Mouse (Mus musculus): ENCODE measurements around the gene Prph. TPM values are rescaled to one million over a fixed set of nuclear protein-coding genes. Genes with fewer than 3 reads are reported as not detected.

Prph gene
- polyA plus RNA-seq (2012; ENCODE audit: low replicate concordance) = 0.46 and 0.80 TPM in 2 replicates

GRCm38 (mm10) chr15:99055040-99055439 is at the start of gene Prph:
TSS of gene Prph (plus strand) at chr15:99055174.

GRCm38 (mm10) chr15:99029619-99030584 is 25.1 kb upstream of the Prph start, which contains the start of gene Tuba1c:
TSS of gene Tuba1c (plus strand) at chr15:99029891.

GRCm38 (mm10) chr15:99074019-99074599 is 19.1 kb downstream of the Prph start, which contains the start of gene Troap:
TSS of gene Troap (plus strand) at chr15:99074575.

DNA sequence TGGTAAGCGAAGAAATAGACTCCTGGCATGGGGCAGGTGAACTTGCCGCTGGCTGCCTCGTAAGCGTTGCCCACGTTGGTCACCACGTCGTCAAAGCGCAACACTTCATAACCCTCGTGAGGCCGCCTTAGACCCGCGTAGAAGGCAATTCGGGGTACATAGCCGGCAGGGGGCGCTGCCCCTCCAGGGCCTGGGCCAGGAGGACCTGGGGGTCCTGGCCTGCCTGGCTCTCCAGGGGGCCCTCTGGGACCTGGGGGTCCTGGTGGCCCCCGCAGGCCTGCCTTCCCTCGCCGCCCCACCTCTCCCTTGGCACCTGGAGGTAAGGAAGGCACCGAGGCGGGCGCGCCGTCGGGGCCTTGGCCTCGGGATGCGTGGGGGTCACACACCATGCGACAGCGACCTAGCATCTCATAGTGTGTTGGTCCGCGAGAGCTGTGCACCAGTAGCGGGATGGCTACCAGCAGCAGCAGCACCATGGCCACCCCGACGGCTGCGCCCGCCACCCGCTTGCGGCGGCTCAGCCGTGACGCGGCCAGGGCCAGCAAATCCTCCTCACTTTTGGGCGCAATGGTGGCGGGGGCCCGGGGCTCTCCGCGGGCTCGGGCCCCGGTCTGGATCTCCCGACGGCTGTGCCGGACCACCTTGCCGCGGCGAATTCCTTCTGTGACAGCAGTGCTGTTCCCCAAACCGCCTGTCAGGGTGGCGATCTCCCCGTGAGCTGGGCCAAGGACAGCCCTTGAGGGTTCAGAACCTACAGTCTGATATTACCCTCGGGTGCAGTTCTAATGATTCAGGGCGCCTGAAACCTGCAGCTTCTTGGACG is 32.5 kb downstream of the Prph start, which contains the start of gene C1ql4:
Gene C1ql4 (minus strand): TSS at position 565 of the 823 bp plus-strand sequence.

DNA sequence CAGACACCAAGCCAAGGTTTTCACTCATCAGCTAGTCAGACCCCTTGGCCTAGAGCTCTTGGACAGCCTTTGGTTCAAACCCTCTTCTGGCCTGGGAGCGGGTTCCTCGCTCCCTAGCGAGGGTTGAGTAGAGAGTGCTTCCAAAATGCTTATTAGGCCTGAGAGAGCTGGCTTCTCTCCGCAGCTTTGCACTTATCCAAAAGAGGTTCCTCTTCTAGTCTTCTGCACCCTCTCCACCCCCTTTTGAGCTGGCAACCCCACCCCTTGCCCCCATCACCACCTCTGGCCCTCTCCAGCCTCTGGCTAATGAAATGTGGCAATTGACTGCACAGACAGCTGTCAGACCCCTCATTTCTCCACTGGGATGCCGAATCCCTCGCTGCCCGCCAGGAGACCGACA is 37.9 kb downstream of the Prph start, which contains the start of gene Dnajc22:
Gene Dnajc22 (plus strand): TSS at position 301 of the 400 bp plus-strand sequence.

Other genes starting within 250 kb of the Prph start
- 0.74 and 2.4 TPM in 2 replicates for gene Ddn, start 245.7 kb upstream of the Prph start, polyA plus RNA-seq (2012; ENCODE audit: low replicate concordance)
- gene Prkag1, start 223.7 kb upstream of the Prph start, polyA plus RNA-seq (2012; ENCODE audit: low replicate concordance) = 107 and 148 TPM in 2 replicates
- gene Kmt2d, start 184.0 kb upstream of the Prph start, polyA plus RNA-seq (2012; ENCODE audit: low replicate concordance) = 130 and 222 TPM in 2 replicates
- gene Rhebl1, start 160.6 kb upstream of the Prph start, polyA plus RNA-seq (2012; ENCODE audit: low replicate concordance) = 2.3 and 3.8 TPM in 2 replicates
- 0.04 and 0.06 TPM in 2 replicates for gene Dhh, start 156.6 kb upstream of the Prph start, polyA plus RNA-seq (2012; ENCODE audit: low replicate concordance)
- 92.1 and 147 TPM in 2 replicates for gene Lmbr1l, start 136.9 kb upstream of the Prph start, polyA plus RNA-seq (2012; ENCODE audit: low replicate concordance)
- gene Tuba1b, start 120.6 kb upstream of the Prph start, polyA plus RNA-seq (2012; ENCODE audit: low replicate concordance) = 76.8 and 178 TPM in 2 replicates
- 3.9 and 32.9 TPM in 2 replicates for gene Gm49450, start 101.6 kb upstream of the Prph start, polyA plus RNA-seq (2012; ENCODE audit: low replicate concordance)
- gene Tuba1a, start 101.5 kb upstream of the Prph start, polyA plus RNA-seq (2012; ENCODE audit: low replicate concordance) = 16.1 and 19.2 TPM in 2 replicates
- gene Tuba1c, start 25.3 kb upstream of the Prph start, polyA plus RNA-seq (2012; ENCODE audit: low replicate concordance) = 19.2 and 36.8 TPM in 2 replicates
- 6.6 and 16.6 TPM in 2 replicates for gene Troap, start 19.4 kb downstream of the Prph start, polyA plus RNA-seq (2012; ENCODE audit: low replicate concordance)
- 0.33 TPM in 1 of 2 replicates, not detected in the other for gene C1ql4, start 32.6 kb downstream of the Prph start, polyA plus RNA-seq (2012; ENCODE audit: low replicate concordance)
- 0.07 TPM in 1 of 2 replicates, not detected in the other for gene Dnajc22, start 38.0 kb downstream of the Prph start, polyA plus RNA-seq (2012; ENCODE audit: low replicate concordance)
- gene Spats2, start 70.7 kb downstream of the Prph start, polyA plus RNA-seq (2012; ENCODE audit: low replicate concordance) = 0.77 and 1.1 TPM in 2 replicates
- 1.5 and 1.7 TPM in 2 replicates for gene Kcnh3, start 169.7 kb downstream of the Prph start, polyA plus RNA-seq (2012; ENCODE audit: low replicate concordance)
- gene Mcrs1, start 196.8 kb downstream of the Prph start, polyA plus RNA-seq (2012; ENCODE audit: low replicate concordance) = 94.4 and 134 TPM in 2 replicates
- 26.5 and 52.4 TPM in 2 replicates for gene Prpf40b, start 239.9 kb downstream of the Prph start, polyA plus RNA-seq (2012; ENCODE audit: low replicate concordance)
- 0.10 TPM in 1 of 2 replicates, not detected in the other for gene Fam186b, start 240.7 kb downstream of the Prph start, polyA plus RNA-seq (2012; ENCODE audit: low replicate concordance)

Measured in hematopoietic multipotent progenitor cell, adult 10-12 weeks (in vitro differentiated cells).